Mouse (Mus musculus) cortical plate, adult 2 months (tissue): ENCODE results near the gene Trim47. TPM values are rescaled to one million over a fixed set of nuclear protein-coding genes. Genes with fewer than 3 reads are reported as not detected.

Experiments
- H3K27ac ChIP-seq: fragments of 200-500 bp; 2 replicates; pipeline ENCODE4 v1.5.1; 2012; ENCODE audit warnings: low read length, control low read depth, inconsistent platforms; ENCODE audit not compliant: insufficient read depth
- H3K4me1 ChIP-seq: fragments of 200-500 bp; 2 replicates; pipeline ENCODE4 v1.6.1; 2011; ENCODE audit warnings: low read length; ENCODE audit not compliant: control insufficient read depth, insufficient read depth
- H3K4me3 ChIP-seq: fragments of 200-500 bp; 2 replicates; pipeline ENCODE4 v1.5.1; 2011; ENCODE audit warnings: mild to moderate bottlenecking, low read length, control low read depth; ENCODE audit not compliant: insufficient read depth
- CTCF ChIP-seq: fragments of 200-500 bp; IDR thresholded peaks from 2 replicates; pipeline ENCODE4 v1.5.1; 2011; ENCODE audit warnings: mild to moderate bottlenecking, control low read depth, low read length; ENCODE audit not compliant: insufficient read depth; ENCODE audit errors: extremely low read depth
- POLR2A ChIP-seq: fragments of 200-500 bp; IDR thresholded peaks from 2 replicates; pipeline ENCODE4 v1.6.1; 2011; ENCODE audit warnings: mild to moderate bottlenecking, low read length, control low read depth; ENCODE audit not compliant: insufficient read depth; ENCODE audit errors: extremely low read depth
- polyA plus RNA-seq: library from polyadenylated mRNA; depleted of rRNA; stranded (reverse); fragments of >200 nt; gene quantifications from 2 replicates; pipeline ENCODE4 v1.2.3, GENCODE M21; 2012; rRNA removed

Trim47 gene
- polyA plus RNA-seq, 1 experiment: 6.2 TPM

- H3K4me1 ChIP-seq: peaks cover 7% of the 10 kb centered on the region
- no peak for TF ChIP-seq CTCF
- no peak for TF ChIP-seq POLR2A
- H3K4me3 ChIP-seq: no peak overlapping the region
- no peak overlapping the region; the same call in 1 of the 2 replicates for H3K27ac ChIP-seq
These were observed 69.7 kb downstream of the Trim47 start for GRCm38 (mm10) chr11:116057237-116057881.

- H3K27ac ChIP-seq: no peak overlapping the region
- H3K4me3 ChIP-seq: no peak overlapping the region
- TF ChIP-seq POLR2A (no peak), CTCF (no peak)
- H3K4me1 ChIP-seq: peaks cover 2% of the 10 kb centered on the region; the same call in 1 of the 2 replicates
These were observed 71.1 kb downstream of the Trim47 start for GRCm38 (mm10) chr11:116055873-116056272.

Other genes with a start within 250 kb of the Trim47 start
- 0.57 and 0.58 TPM in 2 replicates for gene Smim5, start 227.2 kb downstream of the Trim47 start, polyA plus RNA-seq
- gene Smim6, start 215.2 kb downstream of the Trim47 start, polyA plus RNA-seq: not detected in 2 replicates
- gene Sap30bp, start 193.9 kb downstream of the Trim47 start, polyA plus RNA-seq: 51.2 and 57.0 TPM in 2 replicates
- gene Recql5, start 193.7 kb downstream of the Trim47 start, polyA plus RNA-seq: 31.7 and 36.4 TPM in 2 replicates
- 8.0 and 8.2 TPM in 2 replicates for gene Itgb4, start 152.5 kb downstream of the Trim47 start, polyA plus RNA-seq
- 19.2 and 20.4 TPM in 2 replicates for gene Galk1, start 114.5 kb downstream of the Trim47 start, polyA plus RNA-seq
- gene H3f3b, start 99.2 kb downstream of the Trim47 start, polyA plus RNA-seq: 217 and 235 TPM in 2 replicates
- 31.1 and 33.4 TPM in 2 replicates for gene Unk, start 96.9 kb downstream of the Trim47 start, polyA plus RNA-seq
- gene Unc13d, start 49.2 kb downstream of the Trim47 start, polyA plus RNA-seq: 0.96 and 1.3 TPM in 2 replicates
- 438 and 447 TPM in 2 replicates for gene Wbp2, start 40.2 kb downstream of the Trim47 start, polyA plus RNA-seq
- gene Trim65, start 3.9 kb upstream of the Trim47 start, polyA plus RNA-seq: 5.3 and 5.7 TPM in 2 replicates
- 34.6 and 34.7 TPM in 2 replicates for gene Mrpl38, start 11.7 kb upstream of the Trim47 start, polyA plus RNA-seq
- gene Fbf1, start 41.0 kb upstream of the Trim47 start, polyA plus RNA-seq: 103 and 109 TPM in 2 replicates
- gene Ten1, start 71.6 kb upstream of the Trim47 start, polyA plus RNA-seq: 55.5 and 56.1 TPM in 2 replicates
- gene Acox1, start 71.8 kb upstream of the Trim47 start, polyA plus RNA-seq: 128 and 136 TPM in 2 replicates
- gene Evpl, start 110.9 kb upstream of the Trim47 start, polyA plus RNA-seq: 0.91 and 1.0 TPM in 2 replicates
- gene Srp68, start 147.0 kb upstream of the Trim47 start, polyA plus RNA-seq: 63.4 TPM in 2 replicates
- gene Galr2, start 153.7 kb upstream of the Trim47 start, polyA plus RNA-seq: not detected in 2 replicates
- 91.3 and 95.8 TPM in 2 replicates for gene Exoc7, start 180.0 kb upstream of the Trim47 start, polyA plus RNA-seq
- 4.2 and 6.6 TPM in 2 replicates for gene Foxj1, start 208.2 kb upstream of the Trim47 start, polyA plus RNA-seq